Mouse (Mus musculus) ES-E14 (cell line): ENCODE measurements around the gene Sec22c. TPM values are rescaled to one million over a fixed set of nuclear protein-coding genes. Genes with fewer than 3 reads are reported as not detected.

Source experiments
- DNase-seq: peaks from one replicate; pipeline ENCODE4 v3.0.0-alpha.2; 2013; ENCODE audit warnings: low read depth, low spot score
- H3K27ac ChIP-seq: 2 replicates; pipeline ENCODE4 v1.5.1; 2012; ENCODE audit warnings: low read depth, mild to moderate bottlenecking, low read length, moderate library complexity, mixed read lengths; ENCODE audit not compliant: poor library complexity, insufficient read depth, severe bottlenecking
- H3K36me3 ChIP-seq: 2 replicates; pipeline ENCODE4 v1.6.1; 2012; ENCODE audit warnings: mild to moderate bottlenecking, low read length, moderate library complexity, mixed read lengths; ENCODE audit not compliant: control insufficient read depth, poor library complexity, insufficient read depth, severe bottlenecking
- H3K4me1 ChIP-seq, 2 experiments: fragments of 150-350 bp in 1 of 2; sonication (generic) in 1 of 2; 2 replicates each; pipeline ENCODE4 v1.6.1; 2012; ENCODE audit warnings: low read length in 2 of 2, mild to moderate bottlenecking in 1 of 2, mixed read lengths in 1 of 2; ENCODE audit not compliant: control insufficient read depth in 2 of 2, insufficient read depth in 2 of 2, poor library complexity in 1 of 2
- H3K4me3 ChIP-seq, 2 experiments: fragments of 150-350 bp in 1 of 2; sonication (generic) in 1 of 2; 2 replicates each; pipeline ENCODE4 v1.5.1; 2012; ENCODE audit warnings: low read length in 2 of 2, low read depth in 1 of 2, mild to moderate bottlenecking in 1 of 2, mixed read lengths in 1 of 2; ENCODE audit not compliant: insufficient read depth in 1 of 2, poor library complexity in 1 of 2, severe bottlenecking in 1 of 2
- H3K9ac ChIP-seq: 2 replicates; pipeline ENCODE4 v1.6.1; 2012; ENCODE audit warnings: low read depth, mild to moderate bottlenecking, low read length, mixed read lengths; ENCODE audit not compliant: poor library complexity, insufficient read depth, severe bottlenecking
- H3K9me3 ChIP-seq: fragments of 150-350 bp; sonication (generic); 2 replicates; pipeline ENCODE4 v1.6.1; 2012; ENCODE audit warnings: low read depth, mild to moderate bottlenecking, low read length; ENCODE audit not compliant: control insufficient read depth, insufficient read depth
- CHD2 ChIP-seq: IDR thresholded peaks from 2 replicates; pipeline ENCODE4 v1.6.1; 2014; ENCODE audit warnings: mild to moderate bottlenecking, low read depth, low read length, inconsistent platforms
- HCFC1 ChIP-seq: IDR thresholded peaks from 2 replicates; pipeline ENCODE4 v1.6.1; 2012; ENCODE audit warnings: low read length, inconsistent platforms, borderline replicate concordance; ENCODE audit not compliant: insufficient read depth
- MAFK ChIP-seq: IDR thresholded peaks from 2 replicates; pipeline ENCODE4 v1.6.1; 2014; ENCODE audit warnings: mild to moderate bottlenecking, low read depth, low read length, inconsistent platforms; ENCODE audit not compliant: insufficient read depth
- ZC3H11A ChIP-seq: IDR thresholded peaks from 2 replicates; pipeline ENCODE4 v1.6.1; 2012; ENCODE audit warnings: low read depth, mild to moderate bottlenecking, inconsistent platforms, low read length, borderline replicate concordance
- ZNF384 ChIP-seq: IDR thresholded peaks from 2 replicates; pipeline ENCODE4 v1.6.1; 2012; ENCODE audit warnings: low read depth, low read length, inconsistent platforms
- in situ Hi-C, 2 experiments: fragments of 600-800 bp; cut with MboI; formaldehyde crosslinking; loops; one replicate each; pipeline ENCODE4 v1.15.1; 2025; ENCODE audit warnings: low sequenced_read_pairs in 2 of 2, inconsistent platforms in 1 of 2; ENCODE audit not compliant: unreplicated experiment in 2 of 2
- total RNA-seq: library from RNA; depleted of rRNA; stranded (reverse); fragments of 300-350 nt; gene quantifications from 2 replicates; pipeline ENCODE4 v1.2.3, GENCODE M21; 2012; rRNA removed

Gene Sec22c
- total RNA-seq, 1 experiment: 11.2 TPM

DNA sequence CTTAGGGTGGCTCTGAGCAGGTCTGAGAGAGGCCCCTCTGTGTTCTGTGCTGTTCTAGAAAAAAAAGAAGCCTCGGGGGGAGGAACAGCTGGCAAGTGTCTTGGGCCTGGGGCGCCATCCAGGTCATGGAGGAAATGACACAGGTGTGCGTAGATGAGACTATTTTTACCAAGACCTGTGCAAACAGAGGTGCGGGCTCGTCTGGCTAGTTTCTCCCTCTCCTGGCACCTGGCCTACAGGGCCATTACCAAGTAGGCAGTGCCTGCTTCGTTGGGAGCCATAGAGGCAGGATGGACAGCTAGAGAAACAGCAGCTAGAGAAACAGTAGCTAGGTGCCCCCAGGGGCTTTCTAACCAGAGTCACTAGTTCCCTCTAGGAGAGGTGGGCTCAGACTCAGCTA is 72.0 kb downstream of the Sec22c start:
- no peaks in the 10 kb centered on the region for H3K36me3 ChIP-seq
- H3K27ac ChIP-seq: no peak overlapping the region
- H3K4me3 ChIP-seq: no peak overlapping the region
- TF ChIP-seq ZNF384 (no peak), HCFC1 (no peak), MAFK (no peak), ZC3H11A (no peak), CHD2 (no peak)
- no peak for DNase-seq
- H3K9ac ChIP-seq: no peak overlapping the region
- H3K4me1 ChIP-seq: no peaks in the 10 kb centered on the region
- in situ Hi-C loops: no loop called here
- H3K9me3 ChIP-seq: no peaks in the 10 kb centered on the region

- Histone ChIP-seq H3K4me3 (no peak overlapping the region), H3K27ac (no peak overlapping the region), H3K36me3 (no peaks in the 10 kb centered on the region), H3K9ac (no peak overlapping the region), H3K4me1 (no peaks in the 10 kb centered on the region), H3K9me3 (no peaks in the 10 kb centered on the region)
- TF ChIP-seq MAFK: no peak
- TF ChIP-seq CHD2: no peak
- TF ChIP-seq HCFC1: no peak
- no peak for TF ChIP-seq ZNF384
- no peak for TF ChIP-seq ZC3H11A
- DNase-seq: no peak
- in situ Hi-C loops: no loop called here
Observed at GRCm38 (mm10) chr9:121632891-121633290, 72.4 kb downstream of the Sec22c start.

DNA sequence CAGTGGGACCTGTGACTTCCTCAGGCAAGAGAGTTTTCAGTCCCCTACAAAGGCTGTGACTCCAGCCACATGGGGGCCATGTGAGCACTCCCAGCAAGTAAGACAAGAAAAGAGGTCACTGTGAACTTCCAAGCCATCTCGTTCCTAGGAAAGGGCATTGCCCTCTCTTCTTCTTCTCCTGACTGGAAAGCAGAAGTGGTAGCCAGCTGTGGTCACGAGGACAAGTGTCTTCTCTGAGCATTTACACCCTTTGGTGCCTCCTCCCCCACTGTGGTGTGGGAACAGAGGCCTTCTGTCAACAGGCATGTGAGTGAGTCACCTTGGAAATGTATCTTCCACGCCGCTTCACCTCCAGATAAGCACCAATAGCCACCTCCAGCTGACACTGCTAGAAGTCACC is 73.3 kb downstream of the Sec22c start:
- Histone ChIP-seq H3K9ac (no peak overlapping the region), H3K9me3 (no peaks in the 10 kb centered on the region), H3K27ac (no peak overlapping the region), H3K4me3 (no peak overlapping the region), H3K36me3 (no peaks in the 10 kb centered on the region), H3K4me1 (no peaks in the 10 kb centered on the region)
- TF ChIP-seq ZC3H11A (no peak), MAFK (no peak), ZNF384 (no peak), HCFC1 (no peak)
- DNase-seq: no peak
- in situ Hi-C loops: no loop called here

GRCm38 (mm10) chr9:121630627-121631026 is 74.7 kb downstream of the Sec22c start:
- Histone ChIP-seq H3K36me3 (no peaks in the 10 kb centered on the region), H3K9me3 (no peaks in the 10 kb centered on the region), H3K4me3 (no peak overlapping the region), H3K9ac (no peak overlapping the region), H3K27ac (no peak overlapping the region), H3K4me1 (no peaks in the 10 kb centered on the region)
- in situ Hi-C loops: no loop called here
- TF ChIP-seq MAFK: no peak
- TF ChIP-seq ZC3H11A: no peak
- TF ChIP-seq HCFC1: no peak
- no peak for TF ChIP-seq ZNF384
- TF ChIP-seq CHD2: no peak
- DNase-seq: no peak

Other genes with a start within 250 kb of the Sec22c start
- gene Cck, start 209.8 kb downstream of the Sec22c start, total RNA-seq: 0.37 TPM in 1 of 2 replicates, not detected in the other
- 0.58 TPM in 2 replicates for gene Lyzl4, start 63.4 kb downstream of the Sec22c start, total RNA-seq
- 0.31 and 0.90 TPM in 2 replicates for gene Vipr1, start 62.8 kb downstream of the Sec22c start, total RNA-seq
- 22.3 and 40.8 TPM in 2 replicates for gene Ss18l2, start 4.8 kb upstream of the Sec22c start, total RNA-seq
- 57.8 and 69.6 TPM in 2 replicates for gene Nktr, start 13.7 kb upstream of the Sec22c start, total RNA-seq
- 6.7 and 8.0 TPM in 2 replicates for gene Zfp651, start 53.8 kb upstream of the Sec22c start, total RNA-seq
- gene Klhl40, start 72.1 kb upstream of the Sec22c start, total RNA-seq: 0.21 and 0.62 TPM in 2 replicates
- 0.09 TPM in 1 of 2 replicates, not detected in the other for gene Hhatl, start 87.0 kb upstream of the Sec22c start, total RNA-seq
- gene Ccdc13, start 134.0 kb upstream of the Sec22c start, total RNA-seq: 0.58 and 1.5 TPM in 2 replicates
- gene Higd1a, start 152.9 kb upstream of the Sec22c start, total RNA-seq: 63.5 and 81.2 TPM in 2 replicates
- 0.22 and 0.26 TPM in 2 replicates for gene Ackr2, start 192.9 kb upstream of the Sec22c start, total RNA-seq
- gene Cyp8b1, start 210.8 kb upstream of the Sec22c start, total RNA-seq: not detected in 2 replicates
- gene Fam198a, start 245.5 kb upstream of the Sec22c start, total RNA-seq: 0.32 and 0.36 TPM in 2 replicates